Mouse (Mus musculus) embryonic fibroblast, embryonic 13.5 days (primary cell): Measurements from ENCODE around the gene Zfp648.

Source experiments
- CTCF ChIP-seq: IDR thresholded peaks from 2 replicates; pipeline ENCODE4 v1.5.1; 2011; ENCODE audit warnings: mild to moderate bottlenecking, control low read depth, low read length, moderate library complexity, borderline replicate concordance; ENCODE audit not compliant: insufficient read depth
- POLR2A ChIP-seq: IDR thresholded peaks from 2 replicates; pipeline ENCODE4 v1.6.1; 2011; ENCODE audit warnings: low read depth, mild to moderate bottlenecking, control low read depth, low read length, moderate library complexity

- TF ChIP-seq POLR2A (no peak), CTCF (no peak)
Observed at GRCm38 (mm10) chr1:154188631-154189030, 12.4 kb upstream of the Zfp648 start.
